Mouse (Mus musculus): Measurements from ENCODE around the gene Rad9a.
A peak's percentile ranks its signal among the peaks of the same experiment; 100 is the strongest.

The Rad9a gene

DNA sequence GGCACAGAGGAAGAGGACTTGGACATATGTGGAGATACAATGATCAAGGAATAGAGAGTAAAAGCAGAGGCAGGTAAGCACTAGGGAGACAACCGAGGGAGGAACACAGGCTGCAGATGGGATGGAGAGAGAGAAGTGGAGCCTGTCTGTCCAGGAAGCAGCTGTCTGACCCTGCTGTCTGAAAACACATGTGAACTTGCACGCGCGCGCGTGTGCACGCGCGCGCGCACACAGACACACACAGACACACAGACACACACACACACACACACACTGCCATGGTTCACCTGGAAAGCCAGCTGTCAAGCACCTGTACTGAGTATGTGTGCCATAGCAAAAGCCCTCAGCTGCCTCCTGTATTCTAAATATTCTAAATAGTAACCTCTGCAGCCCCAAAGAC, 16.8 kb upstream of the Rad9a start:
- DNase-seq (ENCODE audit: low spot score), result no peak

DNA sequence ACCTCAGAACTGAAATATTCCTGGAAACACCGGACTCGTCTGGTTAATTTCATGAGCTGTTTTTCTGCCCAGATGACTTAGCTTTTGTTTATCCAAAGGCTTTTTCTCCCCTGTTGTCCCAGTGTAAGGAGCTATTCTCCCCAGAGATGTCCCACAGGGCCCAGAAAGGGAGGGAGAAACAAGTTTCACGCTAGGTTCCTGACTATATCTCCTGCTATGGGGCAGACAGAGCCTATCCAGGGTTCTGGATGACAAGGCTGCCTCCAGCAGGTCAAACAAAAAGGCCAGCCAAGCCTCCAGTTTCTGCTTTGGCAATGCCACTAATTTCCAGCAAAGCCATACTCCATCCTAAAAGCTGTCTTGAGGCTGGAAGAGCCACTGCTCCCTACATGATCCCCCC, 16.4 kb upstream of the Rad9a start:
- peak; percentile 50 for DNase-seq (ENCODE audit: low spot score)

DNA sequence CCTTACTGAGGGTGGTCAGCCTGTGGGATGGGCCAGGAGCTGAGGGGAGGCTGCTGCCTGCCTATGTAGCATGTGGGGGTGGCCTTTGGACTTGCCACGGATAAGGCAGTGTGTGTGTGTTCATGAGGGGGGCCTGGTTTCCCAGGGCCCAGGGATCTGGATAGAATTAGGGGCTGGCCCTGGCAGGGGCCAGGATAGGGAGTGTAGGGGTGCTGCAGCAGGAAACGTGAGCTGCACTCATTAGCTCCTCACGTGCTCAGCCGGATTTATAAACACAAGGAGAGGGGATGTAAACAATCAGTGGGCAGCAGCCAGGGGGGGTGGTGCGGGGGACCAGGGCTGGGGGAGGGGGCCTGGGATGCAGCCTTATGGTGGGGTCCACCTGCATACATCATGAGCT, 15.7 kb upstream of the Rad9a start:
- no peak for DNase-seq (ENCODE audit: low spot score)

DNA sequence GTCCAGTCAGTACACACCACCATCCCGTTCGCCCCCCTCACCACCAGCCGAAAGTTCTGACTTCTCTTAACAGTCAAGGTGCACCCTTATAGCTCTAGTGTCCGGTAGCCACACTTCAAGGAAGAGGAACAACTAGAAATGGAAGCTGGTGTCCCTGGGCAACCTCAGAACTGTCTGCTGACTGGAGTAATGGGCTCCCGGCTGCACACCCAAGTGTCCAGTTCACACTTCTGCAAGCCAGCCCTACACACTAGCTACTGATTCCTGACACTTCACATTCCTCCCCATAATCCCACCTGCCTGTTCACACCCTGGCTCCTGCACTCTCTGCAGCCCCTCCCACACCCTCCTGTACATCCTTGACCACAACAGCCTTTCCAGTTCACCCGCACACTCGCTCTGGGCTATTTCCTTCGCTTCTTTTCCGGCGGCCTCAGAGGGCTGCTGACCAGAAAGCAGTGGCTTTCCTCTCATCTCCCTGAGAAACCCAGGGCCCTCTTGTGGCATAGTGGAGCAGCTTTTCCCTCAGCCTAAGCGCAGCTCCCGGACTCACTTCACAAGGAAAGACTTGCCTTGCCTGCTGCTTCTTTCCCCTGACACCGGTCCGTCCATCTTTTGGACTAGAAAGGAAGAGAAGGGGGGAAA, 14.7 kb upstream of the Rad9a start:
- DNase-seq (ENCODE audit: low spot score), result peak; percentile 84

DNA sequence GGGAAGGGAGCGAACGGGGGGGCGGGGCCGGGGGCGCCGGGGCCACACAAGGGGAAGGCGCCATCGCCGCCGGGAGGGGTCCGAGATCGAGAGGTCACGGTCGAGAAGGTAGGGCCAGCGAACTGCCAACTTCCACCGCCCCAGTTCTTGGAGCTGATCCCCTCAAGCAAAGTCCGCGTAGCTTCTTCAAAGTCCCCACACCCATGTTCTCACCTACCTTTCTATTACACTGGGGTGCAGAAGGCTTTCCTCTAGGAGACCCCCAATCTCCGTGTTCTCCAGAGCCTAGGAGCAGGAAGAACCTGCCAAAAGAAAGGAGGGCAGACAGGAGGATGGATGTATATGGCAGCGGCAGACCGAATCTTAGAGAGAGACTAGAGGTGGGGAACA, 14.0 kb upstream of the Rad9a start:
- DNase-seq (ENCODE audit: low spot score), result peak; percentile 50

DNA sequence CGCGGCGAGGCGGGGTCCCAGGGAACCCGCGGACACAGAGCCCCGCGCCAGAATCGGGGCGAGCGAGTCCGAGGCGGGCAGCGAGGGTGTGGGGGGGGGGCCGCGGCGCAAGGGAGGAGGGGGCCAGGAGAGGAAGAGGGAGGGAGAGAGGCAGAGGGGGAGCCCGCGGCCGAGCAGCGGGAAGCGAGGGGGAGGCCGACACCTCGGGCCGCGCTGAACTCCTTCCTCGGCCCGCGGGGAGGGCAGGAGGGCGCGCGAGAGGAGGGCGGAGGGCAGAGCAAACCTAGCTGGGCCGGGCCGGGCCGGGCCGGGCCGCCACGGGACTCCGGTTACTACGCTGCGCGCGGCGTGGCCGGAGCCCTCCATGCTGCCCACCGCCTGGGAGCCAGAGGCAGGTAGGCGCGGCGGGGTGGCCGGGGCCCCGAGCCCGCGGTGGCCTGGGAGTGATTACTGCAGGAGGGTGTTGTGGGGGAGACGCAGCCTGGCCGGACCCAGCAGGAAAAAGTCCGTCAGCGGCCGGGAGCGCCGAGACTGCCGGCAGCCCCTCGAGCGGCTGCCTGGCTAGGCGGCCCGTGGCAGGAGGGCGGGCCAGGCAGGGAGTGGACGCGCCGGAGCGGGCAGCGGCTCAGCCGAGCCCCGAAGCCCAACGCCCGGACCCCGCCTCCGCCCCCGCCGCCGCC, 13.4 kb upstream of the Rad9a start:
- DNase-seq (ENCODE audit: low spot score), result peak; percentile 51

DNA sequence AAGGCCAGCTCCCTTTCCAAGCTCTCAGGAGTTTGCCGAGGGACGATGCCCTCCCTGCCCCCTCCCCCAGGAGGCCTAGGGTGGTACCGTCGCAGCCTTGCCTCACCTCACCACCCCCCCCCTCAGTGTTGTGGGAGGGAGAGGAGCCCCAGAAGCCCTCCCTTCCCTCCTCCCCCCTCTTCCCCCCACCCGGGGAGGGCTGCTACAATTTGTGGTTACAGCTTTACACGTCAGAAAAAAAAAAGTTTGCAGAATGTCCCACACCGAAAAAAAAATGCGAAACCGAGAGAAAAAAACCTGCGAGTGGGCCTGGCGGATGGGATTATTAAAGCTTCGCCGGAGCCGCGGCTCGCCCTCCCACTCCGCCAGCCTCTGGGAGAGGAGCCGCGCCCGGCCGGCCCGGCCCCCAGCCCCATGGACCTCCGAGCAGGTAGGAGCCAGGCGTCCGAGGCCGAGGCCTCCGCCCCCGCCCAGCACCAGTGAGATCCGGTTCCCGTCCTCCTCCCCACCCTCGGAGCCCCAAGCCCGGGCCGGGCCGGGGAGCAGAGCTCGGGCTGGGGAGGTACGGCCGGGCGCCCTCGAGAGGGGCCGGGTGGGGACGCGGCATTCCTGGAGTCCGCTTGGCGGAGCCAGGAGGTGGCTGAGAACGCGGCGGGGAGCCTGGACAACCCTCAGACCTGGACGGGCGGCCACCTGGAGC, 12.8 kb upstream of the Rad9a start, which contains the start of the genes Clcf1 and AC109138.7:
TSS of gene Clcf1 (plus strand) at position 168 of the 700 bp plus-strand sequence.
TSS of gene AC109138.7 (plus strand) at position 287 of the 700 bp plus-strand sequence.
- DNase-seq (ENCODE audit: low spot score), result peak; percentile 82

DNA sequence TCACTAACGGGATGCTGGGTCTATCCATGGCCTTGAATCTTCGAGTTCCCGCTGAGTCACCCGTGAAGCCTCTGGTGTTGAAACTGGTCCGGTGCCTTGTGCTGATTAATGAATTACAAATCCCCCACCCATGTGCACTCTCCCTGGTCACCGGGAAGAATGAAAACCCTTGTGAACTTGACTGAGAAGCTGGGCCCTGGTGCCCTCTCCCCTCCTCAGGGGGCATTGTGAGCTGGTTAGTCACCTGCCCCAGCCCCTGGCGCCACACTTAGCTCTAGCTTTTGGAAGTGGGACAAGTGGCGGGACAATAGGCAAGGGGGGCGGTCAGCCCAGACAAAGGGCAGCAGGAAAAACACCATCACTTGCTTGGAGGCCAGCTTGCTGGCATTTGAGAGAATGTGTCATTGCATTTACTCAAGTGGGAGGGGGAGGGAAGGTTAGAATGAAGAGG, 12.1 kb upstream of the Rad9a start:
- peak; percentile 78 for DNase-seq (ENCODE audit: low spot score)

DNA sequence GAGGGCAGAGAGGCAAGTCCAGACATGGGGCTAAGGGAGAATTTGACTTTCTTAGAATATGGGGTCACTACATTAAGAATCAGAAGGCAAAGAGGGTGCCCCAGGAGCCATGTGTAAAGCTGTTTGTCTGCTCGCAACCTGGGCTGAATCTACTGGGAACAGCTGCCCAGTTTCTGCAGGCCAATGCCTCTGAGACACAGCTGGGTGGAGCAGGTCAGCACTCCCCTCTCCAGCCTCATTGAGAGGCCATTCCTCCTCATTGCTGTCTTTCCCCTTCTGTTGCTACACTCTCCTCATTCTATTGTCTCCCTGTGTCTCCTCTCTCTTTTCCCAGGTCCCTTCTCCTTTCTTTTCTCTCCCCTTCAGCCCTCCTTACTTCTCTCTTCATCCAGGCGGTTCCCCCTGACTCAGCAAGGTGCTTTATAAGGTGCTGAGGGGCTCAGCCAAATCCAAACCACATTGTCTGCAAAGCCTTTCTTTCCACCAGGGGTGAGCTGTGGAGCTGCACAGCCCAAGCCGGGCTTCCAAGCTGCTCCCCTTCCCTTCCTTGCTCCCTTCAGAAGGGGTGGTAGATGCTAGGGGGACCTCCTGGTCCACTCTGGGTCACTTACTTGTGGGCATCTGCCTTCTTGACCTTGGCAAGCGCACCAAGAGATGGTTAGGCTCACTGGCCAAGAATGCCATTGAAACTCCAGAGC, 10.6 kb upstream of the Rad9a start:
- DNase-seq (ENCODE audit: low spot score), result peak; percentile 50

DNA sequence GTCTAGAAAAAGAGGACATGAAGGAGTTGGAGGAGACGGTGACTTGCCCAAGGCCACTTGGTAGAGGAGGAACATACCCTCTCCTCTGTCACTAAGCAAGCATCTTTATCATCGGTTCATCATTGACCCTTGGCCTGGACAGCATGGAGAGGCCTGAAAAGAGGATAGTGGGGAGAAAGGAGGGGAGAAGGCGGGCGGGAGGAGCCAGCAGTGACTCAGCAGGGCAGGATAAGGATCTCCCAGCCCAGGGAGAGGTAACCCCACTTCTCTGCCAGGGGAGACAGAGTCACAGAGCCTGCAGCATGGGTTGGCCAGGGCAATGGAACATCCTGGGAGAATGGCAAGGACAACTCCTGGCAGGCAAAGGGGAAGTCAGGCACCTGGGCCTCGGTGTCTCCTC, 7.1 kb upstream of the Rad9a start:
- DNase-seq (ENCODE audit: low spot score), result no peak

DNA sequence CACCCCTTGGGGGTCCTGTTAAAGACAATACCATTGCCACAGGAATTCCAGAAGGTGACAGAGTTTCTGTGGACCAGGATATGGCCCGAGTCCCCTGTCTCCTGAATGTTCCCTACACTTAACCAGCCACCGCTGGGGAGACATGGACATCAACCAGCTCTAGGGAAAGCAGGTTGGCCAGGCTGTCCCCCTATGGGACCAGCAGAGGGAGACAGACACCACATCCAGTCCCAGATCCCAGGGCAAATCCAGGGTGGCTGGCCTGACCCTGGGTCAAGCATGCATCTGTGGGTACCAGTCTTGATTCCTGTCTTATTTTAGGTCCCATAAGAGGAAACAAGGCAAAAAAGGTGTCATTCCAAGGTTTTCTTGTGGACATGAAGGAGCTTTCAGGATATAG, 5.5 kb upstream of the Rad9a start:
- peak; percentile 90 for DNase-seq (ENCODE audit: low spot score)

DNA sequence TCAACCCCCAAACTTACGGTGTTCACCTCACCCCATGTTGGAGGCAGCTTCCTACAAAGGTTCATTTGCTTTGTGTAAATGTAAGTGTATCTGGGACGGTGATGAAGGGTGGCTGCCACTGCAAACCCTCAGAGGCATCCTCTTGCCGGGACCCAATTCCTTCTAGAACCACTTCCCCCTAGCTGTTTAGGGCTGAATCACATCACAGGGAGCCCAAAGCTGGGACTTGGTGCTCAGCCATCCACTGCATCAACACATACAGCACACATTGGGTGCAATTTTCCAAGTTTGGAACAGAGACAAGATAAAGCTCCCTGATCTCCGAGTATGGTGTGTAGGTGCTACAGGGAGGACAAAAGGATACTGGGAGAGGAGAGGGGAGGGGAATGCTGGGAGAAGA, 3.4 kb upstream of the Rad9a start:
- no peak for DNase-seq (ENCODE audit: low spot score)

DNA sequence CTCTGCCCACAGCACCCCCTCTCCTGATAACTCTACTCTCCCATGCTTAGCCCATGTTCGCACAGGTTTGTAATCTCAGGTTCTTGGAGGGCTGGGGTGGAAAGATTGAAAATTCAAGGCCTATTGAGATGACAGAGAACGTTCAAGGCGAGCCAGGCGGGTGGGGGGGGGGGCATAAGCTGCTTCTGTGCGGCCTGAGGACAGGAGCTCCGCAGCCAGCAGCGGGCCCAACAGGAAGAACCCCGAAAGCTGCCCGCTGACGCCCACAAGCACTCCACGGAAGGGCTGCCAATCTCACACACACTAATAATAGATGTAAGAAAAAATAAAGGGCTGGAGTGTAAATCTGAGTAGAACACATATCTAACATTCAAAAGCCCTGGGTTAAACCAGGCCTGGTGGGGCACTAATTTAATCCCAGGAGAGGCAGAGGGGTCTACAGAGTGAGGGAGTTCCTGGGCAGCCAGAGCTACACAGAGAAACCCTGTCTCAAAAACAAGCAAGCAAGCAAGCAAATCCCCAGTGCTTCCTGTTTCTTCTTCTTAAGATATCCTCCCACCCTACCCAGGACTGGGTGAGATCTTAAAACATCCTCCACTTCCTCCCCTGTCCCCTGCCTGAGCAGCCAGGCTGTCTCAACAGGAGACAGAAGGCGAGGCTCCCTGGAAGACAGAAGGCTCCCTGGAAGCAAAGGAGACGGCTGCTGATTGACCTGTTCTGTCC, 2.3 kb upstream of the Rad9a start:
- DNase-seq (ENCODE audit: low spot score), result no peak

DNA sequence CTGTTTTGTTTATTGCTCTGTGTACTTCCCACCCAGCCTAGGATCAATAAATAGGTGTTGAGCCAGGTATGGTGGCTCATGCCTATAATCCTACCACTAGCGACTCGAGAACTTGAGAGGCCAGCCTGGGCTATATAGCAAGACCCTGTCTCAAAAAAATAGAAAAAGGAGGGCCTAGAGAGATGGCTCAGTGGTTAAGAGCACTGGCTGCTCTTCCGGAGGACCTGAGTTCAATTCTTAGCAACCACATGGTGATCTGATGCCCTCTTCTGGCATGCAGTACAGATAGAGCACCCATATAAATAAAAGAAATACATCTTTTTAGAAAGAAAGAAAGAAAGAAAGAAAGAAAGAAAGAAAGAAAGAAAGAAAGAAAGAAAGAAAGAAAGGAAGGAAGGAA, 1.7 kb upstream of the Rad9a start:
- DNase-seq (ENCODE audit: low spot score), result no peak

DNA sequence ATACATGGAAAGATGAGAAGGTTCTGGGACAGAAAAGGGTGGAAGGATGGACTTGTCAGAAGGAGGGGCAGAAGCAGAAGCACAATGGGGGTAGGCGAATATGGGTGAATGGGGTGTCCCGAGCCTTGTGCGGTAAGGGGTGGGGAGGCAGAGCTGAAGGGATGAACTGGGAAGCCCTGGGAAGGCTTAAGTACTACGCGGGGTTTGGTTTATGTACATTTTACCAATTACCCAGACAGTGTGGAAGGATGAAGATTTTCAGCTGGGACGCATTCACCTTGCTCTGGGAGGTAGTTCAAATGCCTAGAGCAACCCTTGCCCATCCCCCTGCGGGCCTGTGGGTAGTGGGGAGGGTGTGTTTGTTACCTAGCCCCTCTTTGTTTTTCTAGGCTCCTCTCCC, 687 bp upstream of the Rad9a start:
- no peak for DNase-seq (ENCODE audit: low spot score)

DNA sequence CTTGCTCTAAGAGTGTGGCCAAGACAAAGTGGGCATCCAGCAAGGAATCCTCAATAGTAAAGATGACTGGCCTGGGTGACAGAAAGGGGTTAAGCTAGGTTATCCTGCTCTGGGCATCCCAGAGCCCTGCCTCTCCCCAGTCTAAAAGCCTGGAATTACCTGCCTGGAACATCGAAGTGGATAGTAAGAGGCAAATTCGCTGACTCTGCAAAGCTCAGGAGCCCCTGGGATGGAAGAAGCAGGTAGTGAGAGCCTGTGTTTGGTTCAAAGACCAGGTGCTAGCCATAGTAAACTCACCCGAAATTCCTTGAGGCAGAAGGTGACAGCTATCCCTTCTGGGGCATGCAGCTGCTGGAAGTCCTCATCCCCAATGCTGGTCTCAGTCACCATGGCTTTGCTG, 4.3 kb downstream of the Rad9a start:
- no peak for DNase-seq (ENCODE audit: low spot score)

DNA sequence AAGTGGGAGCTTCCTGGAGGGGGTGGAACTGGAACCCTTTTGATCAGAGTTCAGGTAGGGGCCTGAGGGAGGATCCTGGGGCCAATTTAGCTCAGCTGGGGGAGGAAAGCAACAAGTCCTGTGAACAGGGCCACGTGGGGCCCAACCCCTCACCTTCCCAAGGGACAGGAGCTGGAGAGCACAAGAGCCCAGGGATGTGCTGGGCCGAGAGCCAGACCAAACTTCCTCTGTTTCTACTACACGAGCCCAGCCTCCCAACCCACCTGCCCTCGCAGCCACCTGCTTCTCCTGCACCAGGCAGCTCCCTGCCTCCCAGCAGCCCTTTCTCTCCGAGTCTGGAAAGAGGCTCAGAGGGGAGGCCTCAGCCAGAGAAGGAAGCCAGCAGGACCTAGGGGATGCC, 4.9 kb downstream of the Rad9a start:
- peak; percentile 63 for DNase-seq (ENCODE audit: low spot score)

DNA sequence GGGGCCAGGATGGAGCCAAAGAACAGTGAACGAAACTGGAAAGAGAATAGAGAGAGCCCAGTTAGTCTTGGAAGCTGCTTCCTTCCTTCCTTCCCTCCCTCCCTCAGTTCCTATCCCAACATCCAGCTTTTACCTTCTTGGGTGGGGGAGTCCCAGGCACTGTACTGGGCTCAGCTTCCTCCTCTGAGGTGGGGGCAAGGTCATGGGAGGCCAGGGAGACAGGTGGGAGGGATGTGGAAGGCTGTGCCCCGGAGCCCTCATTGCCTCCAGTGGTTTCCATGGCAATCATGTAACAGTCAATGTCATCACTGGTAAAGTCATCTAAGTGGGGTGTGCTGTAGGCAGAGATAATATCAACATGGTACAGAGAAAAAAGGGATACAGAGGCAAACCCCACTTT, 5.4 kb downstream of the Rad9a start:
- DNase-seq (ENCODE audit: low spot score), result no peak

DNA sequence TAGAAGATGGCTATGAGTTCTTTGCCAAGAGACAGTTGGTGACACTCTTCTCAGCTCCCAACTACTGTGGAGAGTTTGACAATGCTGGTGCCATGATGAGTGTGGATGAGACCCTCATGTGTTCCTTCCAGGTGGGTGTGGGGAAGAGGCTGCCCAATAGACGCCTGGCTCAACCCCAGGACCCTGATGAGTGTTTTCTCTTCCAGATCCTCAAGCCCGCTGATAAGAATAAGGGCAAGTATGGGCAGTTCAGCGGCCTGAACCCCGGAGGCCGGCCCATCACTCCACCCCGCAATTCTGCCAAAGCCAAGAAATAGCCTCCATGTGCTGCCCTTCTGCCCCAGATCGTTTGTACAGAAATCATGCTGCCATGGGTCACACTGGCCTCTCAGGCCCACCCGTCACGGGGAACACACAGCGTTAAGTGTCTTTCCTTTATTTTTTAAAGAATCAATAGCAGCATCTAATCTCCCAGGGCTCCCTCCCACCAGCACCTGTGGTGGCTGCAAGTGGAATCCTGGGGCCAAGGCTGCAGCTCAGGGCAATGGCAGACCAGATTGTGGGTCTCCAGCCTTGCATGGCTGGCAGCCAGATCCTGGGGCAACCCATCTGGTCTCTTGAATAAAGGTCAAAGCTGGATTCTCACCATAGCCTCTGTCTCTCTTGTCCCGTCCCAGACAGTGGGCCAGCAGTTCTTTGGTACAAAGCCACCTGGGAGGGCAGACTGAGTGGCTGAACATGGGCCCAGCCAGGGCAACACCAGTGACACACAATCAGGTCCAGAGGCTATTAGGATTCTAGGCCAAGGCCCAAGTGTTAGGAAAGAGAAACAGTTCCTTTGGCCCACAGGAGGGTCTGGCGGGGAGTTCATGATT, 6.4 kb downstream of the Rad9a start:
- DNase-seq (ENCODE audit: low spot score), result peak; percentile 85

DNA sequence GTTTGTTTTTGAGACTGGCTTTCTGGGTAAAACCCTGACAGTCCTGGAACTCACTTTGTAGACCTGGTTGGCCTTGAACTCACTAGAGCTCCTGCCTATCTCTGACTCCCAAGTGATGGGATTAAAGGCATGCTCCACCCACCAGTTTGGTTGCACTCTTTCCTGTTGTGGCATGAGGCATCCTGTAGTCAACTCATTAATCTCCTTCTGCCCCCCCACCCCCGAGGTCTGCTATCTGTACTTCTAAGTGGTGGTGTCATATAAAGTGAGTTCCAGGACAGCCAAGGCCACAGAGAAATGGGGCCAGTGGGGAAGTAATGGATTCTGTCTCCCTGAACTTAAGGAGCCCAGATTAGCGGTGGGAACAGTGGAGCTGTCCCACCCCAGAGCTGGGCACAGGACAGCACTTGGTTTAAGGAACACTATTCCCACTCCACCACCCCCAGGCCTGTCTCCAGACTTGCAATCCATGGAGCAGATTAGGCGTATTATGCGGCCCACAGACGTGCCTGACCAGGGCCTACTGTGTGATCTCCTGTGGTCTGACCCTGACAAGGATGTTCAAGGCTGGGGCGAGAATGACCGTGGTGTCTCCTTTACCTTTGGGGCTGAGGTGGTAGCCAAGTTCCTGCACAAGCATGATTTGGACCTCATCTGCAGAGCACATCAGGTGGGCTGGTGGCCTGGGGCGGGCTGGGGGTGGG, 7.3 kb downstream of the Rad9a start:
- no peak for DNase-seq (ENCODE audit: low spot score)
